Mouse (Mus musculus) liver, embryonic 16.5 days (tissue): Measurements from ENCODE around the gene Tdrd12. TPM values are rescaled to one million over a fixed set of nuclear protein-coding genes. Genes with fewer than 3 reads are reported as not detected.
"Not testable (repeated sequence)": the region's sequence is repeated elsewhere in the genome, so short reads cannot be mapped to it uniquely, and the experiment has no call there.

Source experiments
- ATAC-seq: fragments of 200-750 bp; cut with Nextera tagmentation; 2 replicates; pipeline ENCODE4 v1.8.0; 2017; ENCODE audit warnings: low read depth, mild to moderate bottlenecking, moderate number of reproducible peaks, moderate library complexity
- H3K27ac ChIP-seq: fragments of 300-500 bp; sonication (generic); 2 replicates; pipeline ENCODE4 v1.5.1; 2014; ENCODE audit warnings: mild to moderate bottlenecking, low read length
- H3K27me3 ChIP-seq: fragments of 300-500 bp; sonication (generic); 2 replicates; pipeline ENCODE4 v1.6.1; 2014; ENCODE audit warnings: low read depth, low read length, mixed read lengths; ENCODE audit not compliant: control insufficient read depth, insufficient read depth
- H3K36me3 ChIP-seq: fragments of 300-500 bp; sonication (generic); 2 replicates; pipeline ENCODE4 v1.6.1; 2014; ENCODE audit warnings: mild to moderate bottlenecking; ENCODE audit not compliant: control insufficient read depth, insufficient read depth
- H3K4me1 ChIP-seq: fragments of 300-500 bp; sonication (generic); 2 replicates; pipeline ENCODE4 v1.6.1; 2014; ENCODE audit warnings: low read depth, low read length, mixed read lengths; ENCODE audit not compliant: control insufficient read depth
- H3K4me2 ChIP-seq: fragments of 300-500 bp; sonication (generic); 2 replicates; pipeline ENCODE4 v1.6.1; 2014; ENCODE audit warnings: low read depth, low read length, mixed read lengths
- H3K4me3 ChIP-seq: fragments of 300-500 bp; sonication (generic); 2 replicates; pipeline ENCODE4 v1.5.1; 2014; ENCODE audit warnings: low read depth, mild to moderate bottlenecking, low read length
- H3K9ac ChIP-seq: fragments of 300-500 bp; sonication (generic); 2 replicates; pipeline ENCODE4 v1.6.1; 2014; ENCODE audit warnings: low read depth, low read length
- H3K9me3 ChIP-seq: fragments of 300-500 bp; sonication (generic); replicated peaks from 2 replicates; pipeline ENCODE4 v1.6.1; 2016; ENCODE audit warnings: low read length; ENCODE audit not compliant: control insufficient read depth
- WGBS: fragments of 180-500 bp; shearing (Covaris S2); extraction: QIAGEN DNeasy Blood & Tissue Kit; methylation state at CpG from one replicate; pipeline ENCODE4 v1.1.7; 2014; ENCODE audit not compliant: insufficient replicate concordance; 5-methylcytosine and 5-hydroxymethylcytosine counted together
- polyA plus RNA-seq: library from polyadenylated mRNA; unstranded; fragments of >200 nt; fragmentation: Nextera tagmentation; extraction: Ambion mirVana; gene quantifications from 2 replicates; pipeline ENCODE4 v1.2.1, GENCODE M21; 2015

Tdrd12 gene
- polyA plus RNA-seq, 1 experiment from 2014 or later, result 0.12 TPM

GRCm38 (mm10) chr7:35530544-35530943, 7.0 kb downstream of the Tdrd12 start:
- 58% methylated on average over 1 of the region's 1 CpGs for WGBS
- not testable (repeated sequence) for H3K4me3 ChIP-seq, H3K27ac ChIP-seq, H3K9ac ChIP-seq, ATAC-seq, H3K4me2 ChIP-seq, H3K9me3 ChIP-seq, H3K27me3 ChIP-seq, H3K36me3 ChIP-seq, H3K4me1 ChIP-seq

- ATAC-seq, result no peak
- WGBS, result 58% methylated on average over 3 of the region's 3 CpGs
- Histone ChIP-seq H3K27me3 (no peaks in the 10 kb centered on the region), H3K9me3 (no peaks in the 10 kb centered on the region), H3K4me3 (no peak overlapping the region), H3K27ac (no peak overlapping the region), H3K36me3 (no peaks in the 10 kb centered on the region), H3K4me1 (no peaks in the 10 kb centered on the region), H3K4me2 (no peak overlapping the region), H3K9ac (no peak overlapping the region)
Observed at GRCm38 (mm10) chr7:35530026-35530425, 7.5 kb downstream of the Tdrd12 start.

- ATAC-seq, result no peak
- WGBS, result 19% methylated on average over 2 of the region's 2 CpGs
Observed at GRCm38 (mm10) chr7:35526795-35527194, 10.8 kb downstream of the Tdrd12 start.

GRCm38 (mm10) chr7:35501995-35502394, 35.5 kb downstream of the Tdrd12 start:
- ATAC-seq, result no peak
- Histone ChIP-seq H3K36me3 (no peaks in the 10 kb centered on the region), H3K27ac (no peak overlapping the region), H3K27me3 (no peaks in the 10 kb centered on the region), H3K4me1 (no peaks in the 10 kb centered on the region), H3K9me3 (no peaks in the 10 kb centered on the region), H3K4me3 (no peak overlapping the region), H3K4me2 (no peak overlapping the region), H3K9ac (no peak overlapping the region)
- WGBS, result 26% methylated on average over 4 of the region's 4 CpGs

More at GRCm38 (mm10) chr7:35526795-35527194, 10.8 kb downstream of the Tdrd12 start:
- H3K4me2 ChIP-seq, result no peak overlapping the region
- no peaks in the 10 kb centered on the region for H3K4me1 ChIP-seq
- H3K9me3 ChIP-seq, result no peaks in the 10 kb centered on the region
- no peaks in the 10 kb centered on the region for H3K36me3 ChIP-seq
- H3K27ac ChIP-seq, result no peak overlapping the region
- H3K4me3 ChIP-seq, result no peak overlapping the region
- no peak overlapping the region for H3K9ac ChIP-seq
- H3K27me3 ChIP-seq, result no peaks in the 10 kb centered on the region

- no peak overlapping the region for H3K4me3 ChIP-seq
- no peak for ATAC-seq
- H3K4me1 ChIP-seq, result no peaks in the 10 kb centered on the region
- no peak overlapping the region for H3K27ac ChIP-seq
- H3K4me2 ChIP-seq, result no peak overlapping the region
- H3K9me3 ChIP-seq, result no peaks in the 10 kb centered on the region
- no peak overlapping the region for H3K9ac ChIP-seq
- no peaks in the 10 kb centered on the region for H3K27me3 ChIP-seq
- H3K36me3 ChIP-seq, result no peaks in the 10 kb centered on the region
- 91% methylated on average over 2 of the region's 2 CpGs for WGBS
Observed at GRCm38 (mm10) chr7:35497516-35497915, 40.0 kb downstream of the Tdrd12 start.

- no peak for ATAC-seq
- WGBS, result 76% methylated on average over 1 of the region's 1 CpGs
Observed at GRCm38 (mm10) chr7:35491005-35491404, 46.5 kb downstream of the Tdrd12 start.

GRCm38 (mm10) chr7:35490186-35490585, 47.4 kb downstream of the Tdrd12 start:
- Histone ChIP-seq H3K36me3 (no peaks in the 10 kb centered on the region), H3K27ac (no peak overlapping the region), H3K4me2 (no peak overlapping the region), H3K9ac (no peak overlapping the region), H3K27me3 (no peaks in the 10 kb centered on the region), H3K4me3 (no peak overlapping the region), H3K9me3 (no peaks in the 10 kb centered on the region), H3K4me1 (no peaks in the 10 kb centered on the region)
- WGBS, result 64% methylated on average over 2 of the region's 2 CpGs
- no peak for ATAC-seq

More at GRCm38 (mm10) chr7:35491005-35491404, 46.5 kb downstream of the Tdrd12 start:
- Histone ChIP-seq H3K9me3 (no peaks in the 10 kb centered on the region), H3K4me3 (no peak overlapping the region), H3K27me3 (no peaks in the 10 kb centered on the region), H3K4me2 (no peak overlapping the region), H3K36me3 (no peaks in the 10 kb centered on the region), H3K27ac (no peak overlapping the region), H3K9ac (no peak overlapping the region), H3K4me1 (no peaks in the 10 kb centered on the region)

GRCm38 (mm10) chr7:35486553-35486952, 51.0 kb downstream of the Tdrd12 start:
- Histone ChIP-seq H3K4me2 (no peak overlapping the region), H3K36me3 (no peaks in the 10 kb centered on the region), H3K9me3 (no peaks in the 10 kb centered on the region), H3K4me1 (no peaks in the 10 kb centered on the region), H3K4me3 (no peak overlapping the region), H3K27me3 (no peaks in the 10 kb centered on the region), H3K9ac (no peak overlapping the region), H3K27ac (no peak overlapping the region)
- ATAC-seq, result no peak
- 56% methylated on average over 8 of the region's 8 CpGs for WGBS

GRCm38 (mm10) chr7:35485126-35485525, 52.4 kb downstream of the Tdrd12 start:
- no peak for ATAC-seq
- no peaks in the 10 kb centered on the region for H3K9me3 ChIP-seq
- H3K4me3 ChIP-seq, result no peak overlapping the region
- WGBS, result 65% methylated on average over 2 of the region's 2 CpGs
- H3K9ac ChIP-seq, result no peak overlapping the region
- no peaks in the 10 kb centered on the region for H3K27me3 ChIP-seq
- H3K4me2 ChIP-seq, result no peak overlapping the region
- no peak overlapping the region for H3K27ac ChIP-seq
- no peaks in the 10 kb centered on the region for H3K4me1 ChIP-seq
- H3K36me3 ChIP-seq, result no peaks in the 10 kb centered on the region
